Mouse (Mus musculus): ENCODE measurements around the gene 4930455H04Rik. TPM values are rescaled to one million over a fixed set of nuclear protein-coding genes. Genes with fewer than 3 reads are reported as not detected.

The 4930455H04Rik gene
- polyA plus RNA-seq, 1 experiment, result not detected

DNA sequence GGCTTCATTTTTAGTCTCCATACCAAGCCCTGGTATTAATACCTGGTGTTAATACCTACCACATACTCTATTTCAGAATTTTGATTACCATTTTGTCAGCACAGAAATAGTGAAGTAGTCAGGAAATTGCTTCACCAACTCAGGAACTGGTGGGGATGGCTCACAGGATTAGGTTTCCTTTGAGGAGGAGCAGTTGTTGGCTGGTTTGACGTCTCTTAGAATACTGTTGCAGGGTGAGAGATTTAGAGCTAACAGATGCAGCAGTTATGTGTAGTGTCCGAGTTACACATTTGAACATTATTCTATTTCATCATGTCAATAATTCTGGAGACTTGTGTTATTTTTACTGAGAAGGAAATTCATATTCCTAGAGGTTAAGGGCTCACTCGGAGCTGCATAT, 57.4 kb downstream of the 4930455H04Rik start:
- no peak overlapping the region for H3K9ac ChIP-seq (ENCODE audit: low read depth, poor library complexity, severe bottlenecking)
- no peaks in the 10 kb centered on the region for H3K27me3 ChIP-seq (ENCODE audit: control insufficient read depth, insufficient read depth, low read length, poor library complexity, severe bottlenecking)
- no peaks in the 10 kb centered on the region for H3K4me1 ChIP-seq (ENCODE audit: control insufficient read depth, insufficient read depth, low read length)
- H3K36me3 ChIP-seq (ENCODE audit: control insufficient read depth, insufficient read depth, low read length, poor library complexity, severe bottlenecking), result no peaks in the 10 kb centered on the region
- H3K27ac ChIP-seq (ENCODE audit: insufficient read depth, low read length), result no peak overlapping the region
- H3K4me3 ChIP-seq (ENCODE audit: low read depth, low read length), result no peak overlapping the region
- H3K9me3 ChIP-seq (replicated peaks; ENCODE audit: control insufficient read depth, insufficient read depth, low read length, poor library complexity, severe bottlenecking), result no peaks in the 10 kb centered on the region
- TF ChIP-seq POLR2A (IDR thresholded peaks at IDR 0.05; ENCODE audit: insufficient read depth, low read length), result no peak
- TF ChIP-seq CTCF (IDR thresholded peaks at IDR 0.05; ENCODE audit: low read depth, low read length), result no peak
- no peak for TF ChIP-seq EP300 (IDR thresholded peaks at IDR 0.05; ENCODE audit: insufficient read depth, low read depth, low read length)

Other genes with a start within 250 kb of the 4930455H04Rik start
- gene Agl, start 160.1 kb upstream of the 4930455H04Rik start, polyA plus RNA-seq (2011; ENCODE audit: insufficient read depth, insufficient read length, low read depth, missing spikeins), result 15.2 and 15.8 TPM in 2 replicates
- 60.3 and 65.0 TPM in 2 replicates for gene Frrs1, start 108.8 kb upstream of the 4930455H04Rik start, polyA plus RNA-seq (2011; ENCODE audit: insufficient read depth, insufficient read length, low read depth, missing spikeins)
- gene Palmd, start 720 bp downstream of the 4930455H04Rik start, polyA plus RNA-seq (2011; ENCODE audit: insufficient read depth, insufficient read length, low read depth, missing spikeins), result not detected in 2 replicates